Mouse (Mus musculus) yolk sac, embryonic 10.5 days (tissue): Measurements from ENCODE around the gene Inpp5b.

Experiments
- DNase-seq: peaks from one replicate; pipeline ENCODE4 v3.0.0-alpha.2; 2017; ENCODE audit warnings: low spot score

The Inpp5b gene

GRCm38 (mm10) chr4:124811347-124811975 is 69.8 kb downstream of the Inpp5b start:
- no peak for DNase-seq

- DNase-seq = no peak
Observed at GRCm38 (mm10) chr4:124815901-124816300, 74.3 kb downstream of the Inpp5b start.

GRCm38 (mm10) chr4:124817803-124818202 is 76.2 kb downstream of the Inpp5b start:
- DNase-seq = peak; percentile 82

DNA sequence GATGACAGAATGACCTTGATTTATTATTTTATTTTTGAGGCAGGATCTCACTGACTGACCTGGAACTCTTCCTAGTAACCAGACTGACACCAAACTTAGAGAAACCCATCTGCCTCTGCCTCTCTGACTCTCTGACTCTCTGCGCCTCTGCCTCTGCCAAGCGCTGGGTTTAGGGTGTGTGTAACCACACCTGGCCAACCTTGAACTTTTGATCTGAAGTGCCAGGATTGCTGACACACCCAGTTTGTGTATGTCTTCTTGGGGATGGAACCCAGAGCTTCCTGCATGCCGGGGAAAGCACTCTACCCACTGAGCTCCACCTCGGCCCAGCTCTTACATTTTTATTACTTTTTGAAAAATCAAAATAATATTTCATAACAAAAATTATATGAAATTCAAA is 77.2 kb downstream of the Inpp5b start:
- no peak for DNase-seq

DNA sequence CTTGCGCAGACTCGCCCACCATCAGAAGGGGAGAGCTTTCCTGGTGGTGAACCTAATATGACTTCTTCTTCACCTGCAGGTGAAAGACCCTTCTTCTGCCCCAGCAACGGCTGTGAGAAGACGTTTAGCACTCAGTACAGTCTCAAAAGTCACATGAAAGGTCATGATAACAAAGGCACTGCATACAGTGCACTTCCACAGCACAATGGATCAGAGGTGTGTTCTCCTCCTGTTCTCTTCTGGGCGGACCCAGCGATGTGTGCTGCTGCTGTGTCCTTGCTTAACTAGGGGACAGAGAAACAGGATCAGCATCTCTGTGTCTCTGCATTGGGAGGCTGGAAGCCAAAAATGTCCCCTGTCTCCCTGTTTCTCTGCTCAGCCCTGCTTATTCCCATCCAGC is 83.3 kb downstream of the Inpp5b start:
- DNase-seq = no peak

GRCm38 (mm10) chr4:124825371-124825965 is 83.8 kb downstream of the Inpp5b start:
- DNase-seq = no peak

DNA sequence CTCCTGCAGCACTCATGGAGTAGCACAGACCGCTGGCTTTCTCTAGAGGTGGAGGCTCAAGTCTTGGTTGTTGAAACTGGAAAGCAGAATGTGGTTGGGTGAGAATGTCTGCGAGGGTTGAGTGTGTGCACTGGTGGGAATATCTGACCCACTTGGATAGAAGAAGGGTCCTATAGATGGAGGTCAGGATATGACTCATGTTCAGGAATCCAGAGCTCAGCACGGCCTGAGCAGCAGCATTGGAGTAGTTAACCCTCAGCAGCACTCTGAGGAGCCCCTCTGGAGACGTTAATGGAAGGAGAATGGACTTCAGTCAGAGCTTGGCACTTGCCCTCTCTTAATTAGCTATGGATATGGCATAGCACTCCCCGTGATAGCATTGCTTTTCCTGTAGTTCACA is 88.0 kb downstream of the Inpp5b start:
- no peak for DNase-seq

DNA sequence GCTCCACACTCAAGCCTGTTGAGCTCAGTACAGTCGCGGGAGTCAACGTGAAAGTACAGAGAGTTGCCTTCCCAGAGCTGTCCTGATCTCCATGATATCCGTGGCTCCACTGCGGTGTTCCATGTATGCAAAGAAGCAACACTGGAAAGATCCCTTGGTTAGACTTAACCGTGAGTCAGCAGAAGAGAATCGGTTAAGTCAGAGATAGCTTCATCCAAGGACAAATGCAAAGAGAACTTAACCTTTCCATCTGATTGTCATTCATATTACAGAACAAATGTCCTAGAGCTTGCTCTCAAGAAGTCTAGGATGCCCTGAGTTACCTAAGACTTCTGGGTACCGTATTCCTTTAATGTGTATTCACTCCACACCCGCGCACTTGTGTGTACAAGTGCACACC is 91.1 kb downstream of the Inpp5b start:
- DNase-seq = no peak

DNA sequence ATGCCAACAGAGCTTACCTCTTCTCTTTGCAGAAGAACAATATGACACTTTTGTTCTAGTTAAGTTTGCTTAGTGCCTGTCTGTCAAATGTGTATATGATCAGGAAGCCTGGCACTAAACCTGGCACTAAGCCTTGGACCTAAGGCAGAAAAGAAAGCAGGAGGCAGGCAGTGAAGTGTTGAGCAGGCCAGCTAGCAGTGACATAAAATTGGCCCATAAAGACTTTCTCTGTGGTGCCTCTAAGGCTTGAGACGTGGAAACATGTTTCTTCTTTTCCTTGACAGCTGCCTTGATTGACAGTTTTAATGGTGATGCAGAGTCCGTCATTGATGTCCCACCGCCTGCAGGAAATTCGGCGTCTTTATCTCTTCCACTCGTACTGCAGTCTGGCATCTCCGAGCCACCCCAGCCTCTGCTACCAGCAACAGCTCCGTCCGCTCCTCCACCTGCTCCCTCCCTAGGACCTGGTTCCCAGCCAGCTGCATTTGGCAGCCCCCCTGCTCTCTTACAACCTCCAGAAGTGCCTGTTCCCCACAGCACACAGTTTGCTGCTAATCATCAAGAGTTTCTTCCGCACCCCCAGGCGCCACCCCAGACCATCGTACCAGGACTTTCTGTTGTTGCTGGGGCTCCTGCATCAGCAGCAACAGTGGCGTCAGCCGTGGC is 96.5 kb downstream of the Inpp5b start:
- no peak for DNase-seq

- DNase-seq = no peak
Observed at GRCm38 (mm10) chr4:124840998-124841397, 99.3 kb downstream of the Inpp5b start.

DNA sequence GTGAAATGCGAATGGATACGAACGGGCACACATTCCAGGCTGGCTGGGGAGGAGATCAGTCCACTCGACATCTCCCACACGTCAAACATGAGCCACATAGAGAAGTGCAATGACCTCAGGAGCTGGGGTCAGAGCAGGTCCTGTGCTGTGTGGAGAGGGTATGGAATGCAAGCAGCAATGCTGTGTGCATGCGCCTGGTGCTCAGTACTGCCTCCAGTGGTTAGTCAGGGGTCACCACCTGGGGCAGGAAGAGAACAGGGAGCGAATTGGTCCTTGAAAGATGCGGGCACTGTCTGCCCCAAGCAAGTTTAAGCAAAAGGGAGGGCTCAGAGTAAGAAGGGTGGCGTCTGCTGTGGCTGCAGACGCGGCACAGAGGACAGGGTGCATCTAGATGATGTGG is 101.8 kb downstream of the Inpp5b start:
- peak; percentile 27 for DNase-seq

DNA sequence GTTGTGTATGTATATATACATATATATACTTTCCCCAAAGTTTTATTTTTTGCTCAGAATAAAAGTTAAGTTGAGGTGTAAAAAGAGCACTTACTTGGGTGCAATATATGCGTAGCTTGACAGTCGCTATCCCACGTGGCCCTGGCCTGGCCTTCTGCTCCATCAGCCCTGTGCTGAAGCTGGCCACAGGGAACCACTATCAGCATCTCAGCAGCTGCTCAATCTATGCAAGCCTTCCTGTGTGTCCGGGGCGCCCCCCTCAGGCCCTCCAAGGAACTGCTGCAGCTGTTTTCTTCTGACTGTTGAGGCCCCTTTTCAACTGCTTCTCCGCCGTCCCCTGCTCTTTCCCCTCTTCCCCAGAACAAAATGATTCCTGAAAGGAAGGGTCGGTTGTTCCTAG is 105.9 kb downstream of the Inpp5b start:
- DNase-seq = peak; percentile 50

DNA sequence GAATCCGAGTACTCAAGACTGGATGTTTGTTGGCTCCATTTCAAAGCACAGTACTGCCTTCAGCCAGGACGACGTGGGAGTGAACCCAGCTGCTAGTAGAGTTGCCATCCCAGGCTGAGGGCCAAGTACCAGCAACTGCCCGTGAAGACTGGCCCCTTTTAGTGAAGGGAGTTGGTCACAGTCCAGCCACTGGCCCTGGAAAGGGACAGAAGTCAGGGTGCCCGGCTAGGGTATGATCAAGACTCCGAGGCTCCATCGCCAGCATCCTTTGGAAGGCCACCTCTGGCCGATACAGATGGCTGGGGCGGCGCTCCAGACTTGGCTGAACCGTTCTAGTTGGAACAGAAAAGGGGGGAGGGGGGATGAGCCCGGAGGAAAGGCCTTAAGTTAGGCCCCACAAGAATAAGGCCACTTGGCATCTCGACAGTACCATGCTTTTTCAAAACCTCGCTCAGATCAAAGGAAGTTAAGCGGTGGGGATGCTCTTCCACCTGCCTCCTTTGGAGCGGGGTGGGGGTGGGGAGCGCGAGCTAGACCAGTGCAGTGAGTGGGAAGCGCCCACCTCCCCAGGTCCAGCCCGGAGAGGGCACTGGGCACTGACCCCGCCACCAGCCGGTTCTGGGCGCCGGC is 108.1 kb downstream of the Inpp5b start:
- no peak for DNase-seq

DNA sequence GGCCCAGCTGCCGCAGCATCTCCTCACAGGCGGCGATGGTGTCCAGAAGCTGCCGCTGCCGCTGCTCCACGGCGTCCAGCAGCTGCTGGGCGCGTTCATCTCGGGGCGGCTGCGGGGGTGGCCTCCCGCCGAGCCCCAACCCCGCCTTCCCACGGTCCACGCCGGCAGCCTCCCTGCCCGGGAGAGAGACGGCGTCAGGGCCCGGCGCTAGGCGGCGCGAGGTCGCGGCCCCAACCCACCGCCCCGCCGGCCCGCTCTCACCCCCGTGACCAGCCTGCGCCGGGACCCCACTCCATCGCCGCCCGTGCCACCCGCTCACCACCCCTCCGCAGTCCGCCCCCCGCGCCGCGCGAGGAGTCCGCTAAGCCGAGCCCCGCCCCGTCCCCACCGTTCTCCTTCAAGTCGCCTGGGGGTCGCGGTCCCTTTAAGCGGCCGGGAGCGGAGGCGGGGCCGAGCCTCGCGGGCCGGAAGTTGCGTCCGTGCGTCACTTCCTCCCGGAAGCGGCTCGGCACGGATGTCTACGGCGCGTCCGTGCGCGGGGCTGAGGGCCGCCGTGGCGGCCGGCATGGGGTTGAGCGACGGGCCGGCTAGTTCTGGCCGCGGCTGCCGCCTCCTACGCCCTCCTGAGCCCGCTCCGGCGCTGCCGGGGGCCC is 108.7 kb downstream of the Inpp5b start, which contains the start of gene Yrdc:
Gene Yrdc (plus strand): TSS at position 419 of the 653 bp plus-strand sequence.
- peak; percentile 93 for DNase-seq
